Mouse (Mus musculus) heart, adult 2 months (tissue): ENCODE measurements at regions not wholly inside any gene's neighbourhood (a gene's known extent, or its start where the extent isn't known, plus 50 kb on each side); places are given as distances from the start of the nearest gene placed in this dataset.

Experiments used
- CTCF ChIP-seq: fragments of 200-600 bp; IDR thresholded peaks from 2 replicates; pipeline ENCODE4 v1.8.1; 2022; ENCODE audit warnings: antibody characterized with exemption, mild to moderate bottlenecking, moderate library complexity
- POLR2A ChIP-seq: fragments of 200-500 bp; IDR thresholded peaks from 2 replicates; pipeline ENCODE4 v1.6.1; 2011; ENCODE audit warnings: mild to moderate bottlenecking, low read depth, low read length, control low read depth; ENCODE audit not compliant: insufficient read depth

DNA sequence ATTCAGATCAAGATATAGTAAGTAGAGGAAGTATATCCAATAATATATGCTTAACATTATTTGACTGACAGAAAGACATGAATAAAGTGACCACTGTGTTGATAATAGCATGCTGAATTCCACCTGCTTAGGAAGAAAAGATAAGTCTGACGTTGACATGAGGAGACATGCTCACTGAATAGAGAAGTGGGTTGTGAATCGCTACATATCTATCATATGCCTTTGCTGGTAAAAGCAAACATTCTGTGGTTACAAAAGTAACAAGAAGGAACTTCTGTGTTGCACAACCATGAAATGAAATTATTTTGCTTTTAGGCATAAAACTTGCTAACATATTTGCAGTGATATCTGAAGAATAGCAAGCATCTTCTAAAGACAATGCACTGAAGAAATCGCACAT lies 163.8 kb upstream of the Zfp386 start:
- TF ChIP-seq POLR2A = no peak
- TF ChIP-seq CTCF = no peak
